Mouse (Mus musculus) neural tube, embryonic 13.5 days (tissue): ENCODE data around the gene Odr4. TPM values are rescaled to one million over a fixed set of nuclear protein-coding genes. Genes with fewer than 3 reads are reported as not detected.

Source experiments
- ATAC-seq: fragments of 200-750 bp; cut with Nextera tagmentation; 2 replicates; pipeline ENCODE4 v1.8.0; 2017; ENCODE audit warnings: low read depth, mild to moderate bottlenecking, moderate TSS enrichment, moderate library complexity
- H3K27ac ChIP-seq: fragments of 300-500 bp; sonication (generic); replicated peaks from 2 replicates; pipeline ENCODE4 v1.5.1; 2015; ENCODE audit warnings: moderate library complexity, mild to moderate bottlenecking, inconsistent platforms
- H3K27me3 ChIP-seq: fragments of 300-500 bp; sonication (generic); 2 replicates; pipeline ENCODE4 v1.6.1; 2015; ENCODE audit warnings: mild to moderate bottlenecking, inconsistent platforms
- H3K36me3 ChIP-seq: fragments of 300-500 bp; sonication (generic); 2 replicates; pipeline ENCODE4 v1.6.1; 2015; ENCODE audit warnings: mild to moderate bottlenecking, inconsistent platforms
- H3K4me1 ChIP-seq: fragments of 300-500 bp; sonication (generic); replicated peaks from 2 replicates; pipeline ENCODE4 v1.6.1; 2015; ENCODE audit warnings: inconsistent platforms
- H3K4me2 ChIP-seq: fragments of 300-500 bp; sonication (generic); 2 replicates; pipeline ENCODE4 v1.6.1; 2015; ENCODE audit warnings: inconsistent platforms, mild to moderate bottlenecking, moderate library complexity
- H3K4me3 ChIP-seq: fragments of 300-500 bp; sonication (generic); 2 replicates; pipeline ENCODE4 v1.5.1; 2015; ENCODE audit warnings: mild to moderate bottlenecking, inconsistent platforms
- H3K9ac ChIP-seq: fragments of 300-500 bp; sonication (generic); 2 replicates; pipeline ENCODE4 v1.6.1; 2015; ENCODE audit warnings: moderate library complexity, mild to moderate bottlenecking, inconsistent platforms
- H3K9me3 ChIP-seq: fragments of 300-500 bp; sonication (generic); 2 replicates; pipeline ENCODE4 v1.6.1; 2016; ENCODE audit warnings: inconsistent platforms
- WGBS: fragments of 180-500 bp; shearing (Covaris S2); methylation state at CpG from one replicate; pipeline ENCODE4 v1.1.7; 2015; 5-methylcytosine and 5-hydroxymethylcytosine counted together
- polyA plus RNA-seq: library from polyadenylated mRNA; unstranded; fragments of >200 nt; fragmentation: Nextera tagmentation; extraction: Ambion mirVana; gene quantifications from 2 replicates; pipeline ENCODE4 v1.2.1, GENCODE M21; 2015

Odr4 gene
- polyA plus RNA-seq, 1 experiment from 2014 or later = 45.6 TPM

DNA sequence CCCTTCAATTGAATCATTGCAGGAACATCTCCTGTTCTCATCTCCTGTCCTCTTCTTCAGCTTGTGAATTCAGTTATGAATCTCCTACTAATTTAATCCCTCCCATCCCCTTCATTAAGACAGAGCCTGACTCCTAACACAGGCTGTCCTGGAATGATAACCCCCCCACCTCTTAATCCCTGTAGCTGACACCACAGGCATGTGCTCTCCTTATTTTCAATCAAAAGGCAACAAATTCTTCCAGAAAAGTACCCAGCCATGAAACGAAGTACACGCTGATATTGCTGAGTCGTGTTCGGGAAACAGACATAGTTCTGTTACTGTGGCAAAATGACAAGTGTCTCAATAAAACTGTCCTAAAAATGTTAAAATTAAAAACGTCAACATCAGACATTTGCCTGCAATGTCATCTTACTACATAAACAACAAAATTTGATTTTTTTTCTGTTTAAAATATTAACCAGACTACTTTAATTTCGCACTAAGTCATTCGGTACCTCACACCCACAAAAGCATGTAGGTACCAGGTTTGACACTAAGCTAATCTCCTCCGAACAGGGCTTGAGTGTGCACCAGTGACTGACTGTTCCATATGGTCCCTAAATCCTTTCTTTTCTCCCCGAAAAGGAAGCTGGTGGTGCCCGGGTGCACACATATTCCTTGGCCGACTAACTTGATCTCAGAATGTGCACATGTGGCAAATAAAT lies 796 bp downstream of the Odr4 start:
- peak overlapping the region; percentile 91 for H3K27ac ChIP-seq
- WGBS = 27% methylated on average over 11 of the region's 11 CpGs

DNA sequence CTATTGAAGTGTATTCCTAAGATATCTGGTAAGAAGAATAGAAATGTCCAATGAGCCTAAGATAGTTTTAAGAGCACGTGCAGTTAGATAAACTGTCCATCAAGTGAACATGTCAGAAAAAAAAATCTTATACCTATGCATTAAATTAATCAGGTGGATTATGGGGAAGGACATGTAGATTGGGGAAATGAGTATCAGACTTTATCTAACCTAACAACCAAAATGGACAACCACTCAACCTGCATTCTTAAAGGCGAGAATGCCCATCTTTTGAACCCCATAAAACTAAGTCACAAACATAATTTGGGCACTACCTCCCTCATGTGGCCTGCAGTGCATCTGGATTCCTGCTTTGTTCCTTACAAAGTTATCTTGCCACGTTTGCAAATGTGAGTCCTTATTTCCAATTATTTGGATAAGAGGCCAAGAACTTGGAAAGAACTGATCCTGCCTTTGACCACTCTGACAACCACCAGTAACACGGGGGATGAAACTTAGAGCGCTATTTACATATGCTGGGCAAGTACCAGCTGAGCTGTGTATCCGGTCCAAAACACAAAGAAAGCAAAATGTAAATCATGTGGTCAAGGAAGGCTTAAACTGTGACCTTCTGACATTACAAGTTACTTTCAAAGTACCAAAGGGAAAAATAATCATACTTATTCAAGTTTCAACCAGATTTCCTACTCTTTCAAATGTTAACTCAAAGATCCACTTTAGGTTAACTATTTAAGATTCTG lies 3.3 kb downstream of the Odr4 start:
- 92% methylated on average over 6 of the region's 6 CpGs for WGBS
- no peaks in the 10 kb centered on the region for H3K27me3 ChIP-seq
- H3K9ac ChIP-seq = no peak overlapping the region
- no peaks in the 10 kb centered on the region for H3K9me3 ChIP-seq
- no peak overlapping the region for H3K27ac ChIP-seq
- ATAC-seq = no peak
- H3K4me1 ChIP-seq = peaks cover 11% of the 10 kb centered on the region
- H3K4me3 ChIP-seq = no peak overlapping the region
- H3K4me2 ChIP-seq = no peak overlapping the region
- peaks cover 39% of the 10 kb centered on the region for H3K36me3 ChIP-seq

More for the DNA sequence above, 796 bp downstream of the Odr4 start:
- peak overlapping the region; percentile 61 for H3K4me2 ChIP-seq
- H3K9me3 ChIP-seq = no peaks in the 10 kb centered on the region
- peak overlapping the region; percentile 69 for H3K9ac ChIP-seq
- H3K36me3 ChIP-seq = peaks cover 42% of the 10 kb centered on the region
- peak; percentile 36 for ATAC-seq
- peaks cover 11% of the 10 kb centered on the region for H3K4me1 ChIP-seq
- no peaks in the 10 kb centered on the region for H3K27me3 ChIP-seq
- H3K4me3 ChIP-seq = peak overlapping the region; percentile 79

DNA sequence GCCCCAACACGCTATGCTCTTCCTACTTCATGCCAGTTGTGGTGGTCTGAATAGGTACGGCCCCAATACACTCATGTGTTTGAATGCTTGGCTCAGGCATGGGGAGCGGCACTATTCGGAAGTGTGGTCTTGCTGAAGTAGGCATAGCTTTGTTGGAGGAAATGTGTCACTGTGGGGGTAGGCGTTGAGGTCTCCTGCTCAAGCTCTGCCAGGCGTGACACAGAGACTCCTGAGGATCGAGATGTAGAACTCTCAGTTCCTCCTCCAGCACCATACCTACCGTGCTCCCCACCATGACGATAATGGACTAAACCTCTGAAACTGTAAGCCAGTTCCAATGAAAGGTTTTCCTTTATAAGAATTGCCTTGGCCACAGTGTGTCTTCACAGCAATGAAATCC lies 5.3 kb downstream of the Odr4 start:
- H3K4me2 ChIP-seq = no peak overlapping the region
- peaks cover 48% of the 10 kb centered on the region for H3K36me3 ChIP-seq
- H3K9ac ChIP-seq = no peak overlapping the region
- ATAC-seq = no peak
- WGBS = 96% methylated on average over 9 of the region's 9 CpGs
- H3K27me3 ChIP-seq = no peaks in the 10 kb centered on the region
- peaks cover 5% of the 10 kb centered on the region for H3K4me1 ChIP-seq
- no peak overlapping the region for H3K4me3 ChIP-seq
- no peaks in the 10 kb centered on the region for H3K9me3 ChIP-seq
- H3K27ac ChIP-seq = no peak overlapping the region

DNA sequence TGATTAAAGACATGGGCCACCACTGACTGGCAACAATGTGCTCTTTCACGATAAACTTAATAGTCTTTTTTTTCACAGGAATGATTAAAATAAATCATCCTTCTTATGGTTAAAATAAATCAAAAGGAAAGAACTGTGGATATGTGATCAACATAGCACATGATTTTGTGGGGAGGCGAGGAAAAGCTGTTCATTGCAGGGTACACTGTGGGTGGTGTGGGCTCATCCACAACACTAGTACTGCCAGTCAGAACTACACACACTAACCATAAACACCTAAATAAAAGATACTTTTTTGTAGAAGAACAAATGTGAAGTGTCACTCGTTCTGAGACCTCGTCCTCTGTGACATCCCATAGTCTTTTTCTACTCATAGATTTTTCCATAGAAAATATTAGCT lies 8.7 kb downstream of the Odr4 start:
- WGBS = 96% methylated on average over 4 of the region's 4 CpGs
- H3K36me3 ChIP-seq = peaks cover 51% of the 10 kb centered on the region
- no peak overlapping the region for H3K27ac ChIP-seq
- H3K4me1 ChIP-seq = no peaks in the 10 kb centered on the region
- no peak overlapping the region for H3K9ac ChIP-seq
- no peak overlapping the region for H3K4me2 ChIP-seq
- no peaks in the 10 kb centered on the region for H3K27me3 ChIP-seq
- ATAC-seq = no peak
- H3K4me3 ChIP-seq = no peak overlapping the region
- no peaks in the 10 kb centered on the region for H3K9me3 ChIP-seq

DNA sequence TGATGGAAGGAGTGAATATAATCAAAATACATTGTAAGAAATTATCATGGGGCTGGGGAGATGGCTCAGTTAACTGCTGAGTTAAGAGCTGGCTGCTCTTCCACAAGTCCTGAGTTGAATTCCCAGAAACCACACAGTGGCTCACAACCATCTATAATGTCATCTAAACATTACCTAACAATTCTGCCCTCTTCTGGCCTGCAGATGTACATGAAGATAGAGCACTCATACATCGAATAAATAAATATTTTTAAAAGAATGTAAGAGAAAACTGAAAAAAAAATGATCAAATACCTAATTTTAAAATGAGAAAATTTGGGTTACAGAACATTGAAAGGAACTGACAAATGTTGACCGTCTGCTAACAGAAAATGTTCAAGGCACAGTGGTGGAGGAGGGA lies 18.6 kb downstream of the Odr4 start:
- Histone ChIP-seq H3K9ac (no peak overlapping the region), H3K27ac (no peak overlapping the region), H3K9me3 (no peaks in the 10 kb centered on the region), H3K4me2 (no peak overlapping the region), H3K36me3 (peaks cover 19% of the 10 kb centered on the region), H3K4me1 (no peaks in the 10 kb centered on the region), H3K27me3 (no peaks in the 10 kb centered on the region), H3K4me3 (no peak overlapping the region)
- 92% methylated on average over 2 of the region's 2 CpGs for WGBS
- ATAC-seq = no peak

DNA sequence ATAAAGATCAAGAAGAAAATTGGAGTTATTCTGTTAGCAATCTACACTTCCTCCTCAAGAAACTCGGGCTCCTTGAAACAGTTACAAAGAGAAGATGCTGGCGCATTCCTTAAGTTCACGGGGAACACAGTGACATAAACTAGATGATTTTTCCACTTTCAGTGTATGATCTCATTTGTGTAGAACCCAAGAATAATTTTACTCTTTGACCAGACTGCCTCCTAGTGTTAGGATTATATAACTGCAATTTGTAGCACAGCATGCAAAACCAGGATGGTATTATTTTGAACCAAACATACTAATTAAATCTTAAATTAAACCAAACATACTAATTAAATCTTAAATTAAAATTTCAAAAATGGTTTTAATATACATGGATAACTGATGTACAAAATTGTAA lies 20.0 kb downstream of the Odr4 start:
- no peaks in the 10 kb centered on the region for H3K27me3 ChIP-seq
- ATAC-seq = no peak
- no peak overlapping the region for H3K9ac ChIP-seq
- no peak overlapping the region for H3K27ac ChIP-seq
- no peaks in the 10 kb centered on the region for H3K4me1 ChIP-seq
- no peak overlapping the region for H3K4me2 ChIP-seq
- H3K4me3 ChIP-seq = no peak overlapping the region
- WGBS = 90% methylated on average over 3 of the region's 3 CpGs
- no peaks in the 10 kb centered on the region for H3K9me3 ChIP-seq
- peaks cover 20% of the 10 kb centered on the region for H3K36me3 ChIP-seq

DNA sequence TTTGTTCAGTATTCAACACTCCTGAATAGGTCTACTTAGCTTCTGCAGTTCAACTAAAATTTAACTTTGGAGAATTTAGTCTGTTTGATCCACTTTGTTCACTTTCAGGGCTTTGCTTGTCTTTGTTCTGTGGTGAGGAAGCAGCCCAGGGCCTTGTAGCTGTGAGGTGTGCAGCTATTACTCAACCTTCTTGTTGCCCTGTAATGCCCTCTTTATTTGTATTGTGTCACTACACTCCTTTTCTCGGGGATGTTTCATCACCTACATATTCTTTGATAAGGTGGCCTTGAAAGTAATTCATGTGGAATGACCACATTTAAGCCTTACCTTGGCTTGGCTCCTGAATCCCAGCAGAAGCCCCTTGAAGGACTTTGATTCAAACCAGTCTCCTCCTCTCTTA lies 32.0 kb downstream of the Odr4 start:
- H3K9me3 ChIP-seq = no peaks in the 10 kb centered on the region
- H3K9ac ChIP-seq = no peak overlapping the region
- ATAC-seq = no peak
- H3K27ac ChIP-seq = no peak overlapping the region
- H3K27me3 ChIP-seq = no peaks in the 10 kb centered on the region
- no peak overlapping the region for H3K4me2 ChIP-seq
- 90% methylated on average over 1 of the region's 1 CpGs for WGBS
- H3K4me1 ChIP-seq = no peaks in the 10 kb centered on the region
- H3K4me3 ChIP-seq = no peak overlapping the region
- H3K36me3 ChIP-seq = peaks cover 40% of the 10 kb centered on the region

DNA sequence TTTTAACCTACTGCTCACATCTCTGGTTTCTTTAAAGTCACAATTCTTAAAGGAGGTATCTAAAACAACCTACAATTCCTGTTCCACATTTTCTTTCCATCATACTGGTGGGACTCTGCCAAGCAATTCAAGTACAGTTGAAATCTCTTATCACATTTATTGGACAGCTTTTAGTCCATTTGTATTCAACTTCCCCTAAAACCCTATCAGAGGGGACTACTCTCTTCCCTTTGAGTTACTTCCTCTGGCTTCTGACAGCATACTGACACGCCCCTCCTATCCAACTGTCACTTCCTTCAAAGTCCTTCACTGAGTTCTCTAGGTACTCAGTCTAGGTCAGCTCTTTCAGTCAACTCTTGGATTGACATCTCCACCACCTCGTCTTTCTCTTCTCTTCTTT lies 57.8 kb downstream of the Odr4 start:
- no peak overlapping the region for H3K4me3 ChIP-seq
- no peaks in the 10 kb centered on the region for H3K4me1 ChIP-seq
- no peak for ATAC-seq
- no peak overlapping the region for H3K9ac ChIP-seq
- WGBS = 69% methylated on average over 2 of the region's 2 CpGs
- no peaks in the 10 kb centered on the region for H3K27me3 ChIP-seq
- H3K36me3 ChIP-seq = no peaks in the 10 kb centered on the region
- H3K9me3 ChIP-seq = no peaks in the 10 kb centered on the region
- H3K4me2 ChIP-seq = no peak overlapping the region
- H3K27ac ChIP-seq = no peak overlapping the region

DNA sequence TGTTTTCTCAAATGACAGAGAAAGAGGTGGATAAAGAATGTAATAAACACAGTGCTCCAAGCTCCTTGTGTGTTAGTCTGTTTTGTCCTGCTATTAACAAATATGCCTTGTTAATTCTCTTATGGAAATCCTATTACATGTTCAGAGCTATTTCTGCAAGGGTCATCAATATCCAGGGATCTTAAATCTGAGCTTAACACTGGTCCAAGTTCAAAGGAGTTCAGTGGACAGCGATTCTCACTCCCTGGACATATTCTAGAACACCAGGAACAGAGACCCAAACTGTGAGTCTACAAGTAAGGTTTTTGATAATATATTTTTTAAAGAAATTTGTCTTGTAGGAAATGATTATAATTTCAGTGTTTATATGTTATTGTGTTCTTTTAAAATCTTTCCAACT lies 73.7 kb downstream of the Odr4 start, which contains the start of gene Pdc:
Gene Pdc (plus strand): TSS at position 213 of the 400 bp plus-strand sequence.
- no peaks in the 10 kb centered on the region for H3K36me3 ChIP-seq
- H3K27ac ChIP-seq = no peak within 1 kb of the TSS
- H3K27me3 ChIP-seq = no peaks in the 10 kb centered on the region
- ATAC-seq = no peak
- no peak within 1 kb of the TSS for H3K4me3 ChIP-seq
- no peaks in the 10 kb centered on the region for H3K9me3 ChIP-seq
- H3K9ac ChIP-seq = no peak within 1 kb of the TSS
- WGBS = 90% methylated on average over 1 of the region's 1 CpGs
- H3K4me1 ChIP-seq = no peaks in the 10 kb centered on the region
- no peak within 1 kb of the TSS for H3K4me2 ChIP-seq

Other genes starting within 250 kb of the Odr4 start
- not detected in 2 replicates for gene Pdc, start 73.7 kb downstream of the Odr4 start, polyA plus RNA-seq
- 132 and 147 TPM in 2 replicates for gene Tpr, start 242 bp downstream of the Odr4 start, polyA plus RNA-seq
- gene Prg4, start 73.1 kb upstream of the Odr4 start, polyA plus RNA-seq = 0.33 and 0.40 TPM in 2 replicates